13 mouse cellular contexts compared by ENCODE assay signal in the genomic region with DNA sequence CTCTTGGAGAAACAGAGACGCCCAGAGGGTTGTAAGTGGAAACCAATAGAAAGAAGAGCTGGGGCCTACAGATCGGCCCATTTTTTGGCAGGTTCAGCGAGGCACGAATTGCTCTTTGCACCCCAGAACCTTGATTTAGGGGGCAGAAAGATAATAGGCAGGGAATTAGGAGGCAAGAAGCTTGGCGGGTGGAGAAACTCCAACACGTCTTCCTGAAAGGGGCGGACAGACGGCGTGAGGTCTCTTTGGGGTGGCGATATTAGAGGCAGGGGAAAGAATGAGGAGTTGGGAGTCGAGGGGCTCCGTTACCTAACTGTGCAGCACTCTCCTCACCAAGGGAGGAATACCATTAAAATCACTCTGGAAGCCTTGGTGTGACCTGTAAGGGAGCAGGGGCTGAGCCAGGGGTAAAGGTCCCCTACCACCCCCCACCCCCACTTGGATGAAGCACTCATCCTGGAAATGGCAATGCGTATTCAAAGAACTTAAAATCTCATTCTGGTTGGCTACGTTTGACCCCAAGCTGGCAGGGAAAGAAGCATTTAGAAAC. TPM values are rescaled to one million over a fixed set of nuclear protein-coding genes. Genes with fewer than 3 reads are reported as not detected.
A peak's percentile ranks its signal among the peaks of the same experiment; 100 is the strongest.
DNase-seq lines count a peak whose midpoint lies in the region; ATAC-seq lines count a peak whose summit lies in the region.
"Had no signal": no experiment of that assay in that cellular context is flagged by ENCODE, and none has a peak within 500 bp of the region (broad histone marks: within the 10 kb centered on the region; RNA-seq: fewer than 3 reads in every experiment).

No protein-coding gene starts in this region.

- DNase-seq in liver, embryonic 11.5 days (ENCODE audit: low spot score), result peak; percentile 34
- no peak for DNase-seq in adrenal gland, adult 2 months
- DNase-seq in frontal cortex, postnatal 36 days (ENCODE audit: low spot score in 2 of 2), result no peak
- DNase-seq: cerebellum, postnatal 25 days; kidney, postnatal 14 days had no signal

- no peaks in the 10 kb centered on the region for H3K36me3 ChIP-seq in forebrain, embryonic 12.5 days (replicated peaks)
- no peaks in the 10 kb centered on the region for H3K36me3 ChIP-seq in forebrain, embryonic 16.5 days (ENCODE audit: control insufficient read depth, insufficient read depth)
- no peaks in the 10 kb centered on the region for H3K36me3 ChIP-seq in liver, embryonic 11.5 days (ENCODE audit: control insufficient read depth, insufficient read depth, low read length)
- H3K36me3 ChIP-seq in liver, embryonic 12.5 days, result no peaks in the 10 kb centered on the region
- H3K36me3 ChIP-seq in hindbrain, embryonic 12.5 days, result no peaks in the 10 kb centered on the region
- H3K36me3 ChIP-seq in midbrain, embryonic 15.5 days (replicated peaks), result no peaks in the 10 kb centered on the region

- no peak for ATAC-seq in forebrain, embryonic 12.5 days (ENCODE audit: low FRiP score)
- ATAC-seq in forebrain, embryonic 16.5 days, result no peak
- ATAC-seq in liver, embryonic 11.5 days (replicated peaks; ENCODE audit: low FRiP score), result no peak
- ATAC-seq in liver, embryonic 12.5 days, result no peak
- ATAC-seq in hindbrain, embryonic 12.5 days (ENCODE audit: low FRiP score), result no peak
- no peak for ATAC-seq in midbrain, embryonic 15.5 days (replicated peaks)

- peaks cover 53% of the 10 kb centered on the region for H3K4me1 ChIP-seq in forebrain, embryonic 12.5 days
- H3K4me1 ChIP-seq in forebrain, embryonic 16.5 days (replicated peaks; ENCODE audit: control insufficient read depth, insufficient read depth, low read length), result peaks cover 39% of the 10 kb centered on the region
- H3K4me1 ChIP-seq in liver, embryonic 11.5 days (replicated peaks; ENCODE audit: control insufficient read depth, insufficient read depth, low read length), result peaks cover 8% of the 10 kb centered on the region; the same call in 1 of the 2 replicates
- H3K4me1 ChIP-seq in liver, embryonic 12.5 days, result peaks cover 21% of the 10 kb centered on the region
- H3K4me1 ChIP-seq in hindbrain, embryonic 12.5 days, result peaks cover 38% of the 10 kb centered on the region
- H3K4me1 ChIP-seq in midbrain, embryonic 15.5 days, result peaks cover 51% of the 10 kb centered on the region

- H3K9me3 ChIP-seq in forebrain, embryonic 12.5 days, result no peaks in the 10 kb centered on the region
- H3K9me3 ChIP-seq in forebrain, embryonic 16.5 days (ENCODE audit: control insufficient read depth, low read length), result no peaks in the 10 kb centered on the region
- H3K9me3 ChIP-seq in liver, embryonic 11.5 days (ENCODE audit: control insufficient read depth, low read length), result no peaks in the 10 kb centered on the region
- no peaks in the 10 kb centered on the region for H3K9me3 ChIP-seq in liver, embryonic 12.5 days (replicated peaks)
- no peaks in the 10 kb centered on the region for H3K9me3 ChIP-seq in hindbrain, embryonic 12.5 days (replicated peaks)
- H3K9me3 ChIP-seq in midbrain, embryonic 15.5 days, result no peaks in the 10 kb centered on the region

- 0 out of 2 replicates have a peak overlapping the region, but pooled peaks have one; percentile 51 for H3K4me3 ChIP-seq in forebrain, embryonic 12.5 days (replicated peaks)
- no peak overlapping the region for H3K4me3 ChIP-seq in forebrain, embryonic 16.5 days (replicated peaks; ENCODE audit: low read length)
- H3K4me3 ChIP-seq in liver, embryonic 11.5 days (ENCODE audit: low read depth, low read length), result no peak overlapping the region; the same call in 1 of the 2 replicates
- H3K4me3 ChIP-seq in liver, embryonic 12.5 days, result no peak overlapping the region
- H3K4me3 ChIP-seq in hindbrain, embryonic 12.5 days, result peak overlapping the region; percentile 46; the same call in 1 of the 2 replicates
- no peak overlapping the region; the same call in 1 of the 2 replicates for H3K4me3 ChIP-seq in midbrain, embryonic 15.5 days

- H3K9ac ChIP-seq in forebrain, embryonic 12.5 days, result no peak overlapping the region
- no peak overlapping the region for H3K9ac ChIP-seq in forebrain, embryonic 16.5 days (replicated peaks; ENCODE audit: low read depth, low read length)
- H3K9ac ChIP-seq in liver, embryonic 11.5 days (ENCODE audit: low read depth, low read length), result no peak overlapping the region
- H3K9ac ChIP-seq in liver, embryonic 12.5 days, result no peak overlapping the region
- H3K9ac ChIP-seq in hindbrain, embryonic 12.5 days, result no peak overlapping the region
- H3K9ac ChIP-seq in midbrain, embryonic 15.5 days, result no peak overlapping the region

- 1% methylated on average over 14 of the region's 14 CpGs for WGBS in forebrain, embryonic 12.5 days
- 2% methylated on average over 14 of the region's 14 CpGs for WGBS in forebrain, embryonic 16.5 days
- WGBS in liver, embryonic 11.5 days, result 5% methylated on average over 14 of the region's 14 CpGs
- WGBS in liver, embryonic 12.5 days (ENCODE audit: insufficient replicate concordance), result 4% methylated on average over 14 of the region's 14 CpGs
- WGBS in hindbrain, embryonic 12.5 days, result 4% methylated on average over 14 of the region's 14 CpGs
- 2% methylated on average over 14 of the region's 14 CpGs for WGBS in midbrain, embryonic 15.5 days

- H3K4me2 ChIP-seq in forebrain, embryonic 12.5 days, result peak overlapping the region; percentile 88
- H3K4me2 ChIP-seq in forebrain, embryonic 16.5 days (ENCODE audit: low read length), result no peak overlapping the region
- peak overlapping the region; percentile 60; the same call in 1 of the 2 replicates for H3K4me2 ChIP-seq in liver, embryonic 11.5 days
- H3K4me2 ChIP-seq in liver, embryonic 12.5 days, result no peak overlapping the region
- H3K4me2 ChIP-seq in hindbrain, embryonic 12.5 days (replicated peaks), result peak overlapping the region; percentile 84; the same call in 1 of the 2 replicates
- H3K4me2 ChIP-seq in midbrain, embryonic 15.5 days, result 0 out of 2 replicates have a peak overlapping the region, but pooled peaks have one; percentile 93

- H3K27me3 ChIP-seq in forebrain, embryonic 12.5 days, result peaks cover 95% of the 10 kb centered on the region
- H3K27me3 ChIP-seq in forebrain, embryonic 16.5 days (replicated peaks; ENCODE audit: control insufficient read depth, insufficient read depth, low read length), result peaks cover 62% of the 10 kb centered on the region
- H3K27me3 ChIP-seq in liver, embryonic 11.5 days (replicated peaks; ENCODE audit: control insufficient read depth, insufficient read depth, low read length), result peaks cover 97% of the 10 kb centered on the region
- H3K27me3 ChIP-seq in liver, embryonic 12.5 days (replicated peaks), result peaks cover 97% of the 10 kb centered on the region
- peaks cover 96% of the 10 kb centered on the region for H3K27me3 ChIP-seq in hindbrain, embryonic 12.5 days
- peaks cover 72% of the 10 kb centered on the region for H3K27me3 ChIP-seq in midbrain, embryonic 15.5 days (replicated peaks)

- no peak overlapping the region for H3K27ac ChIP-seq in forebrain, embryonic 12.5 days
- no peak overlapping the region for H3K27ac ChIP-seq in forebrain, embryonic 16.5 days (ENCODE audit: low read length)
- H3K27ac ChIP-seq in liver, embryonic 11.5 days (ENCODE audit: low read depth, low read length), result no peak overlapping the region
- no peak overlapping the region for H3K27ac ChIP-seq in liver, embryonic 12.5 days
- no peak overlapping the region for H3K27ac ChIP-seq in hindbrain, embryonic 12.5 days
- H3K27ac ChIP-seq in midbrain, embryonic 15.5 days, result no peak overlapping the region

RNA-seq across cellular contexts. Expression of gene Foxb2, which starts 1.5 kb away (rescaled TPM):
- 0.66 and 0.74 TPM in 2 replicates for polyA plus RNA-seq in forebrain, embryonic 12.5 days (2016; fragmentation: Nextera tagmentation; extraction: Ambion mirVana)
- polyA plus RNA-seq in forebrain, embryonic 16.5 days (2015; fragmentation: Nextera tagmentation; extraction: Ambion mirVana), result 0.32 TPM in 1 of 2 replicates, not detected in the other
- polyA plus RNA-seq in liver, embryonic 11.5 days (2014; fragmentation: Nextera tagmentation; extraction: Ambion mirVana), result not detected in 2 replicates
- not detected in 2 replicates for polyA plus RNA-seq in liver, embryonic 12.5 days (2016; fragmentation: Nextera tagmentation; extraction: Ambion mirVana)
- 2.6 and 3.2 TPM in 2 replicates for polyA plus RNA-seq in hindbrain, embryonic 12.5 days (2016; fragmentation: Nextera tagmentation; extraction: Ambion mirVana)
- 0.52 and 0.84 TPM in 2 replicates for polyA plus RNA-seq in midbrain, embryonic 15.5 days (2015; fragmentation: Nextera tagmentation; extraction: Ambion mirVana)
- not detected for total RNA-seq in adrenal gland, adult 2 months (2021)
- polyA plus RNA-seq in adrenal gland, adult 2 months (2012; rRNA removed), result not detected in 2 replicates
- total RNA-seq: gastrocnemius, adult 8-10 months; left cerebral cortex, postnatal 14 days; megakaryocyte-erythroid progenitor cell, adult 5-6 weeks had no signal

Comparison
In these comparisons a context has a peak if more than half of its experiments do, and no peak if none do; other contexts are left out.
1. H3K4me2 ChIP-seq: peak in forebrain, embryonic 12.5 days (single experiment), liver, embryonic 11.5 days (single experiment), hindbrain, embryonic 12.5 days (single experiment) and midbrain, embryonic 15.5 days (single experiment); none in forebrain, embryonic 16.5 days (single experiment) and liver, embryonic 12.5 days (single experiment).
2. H3K4me3 ChIP-seq: peak in forebrain, embryonic 12.5 days (single experiment) and hindbrain, embryonic 12.5 days (single experiment); none in forebrain, embryonic 16.5 days (single experiment), liver, embryonic 11.5 days (single experiment), liver, embryonic 12.5 days (single experiment) and midbrain, embryonic 15.5 days (single experiment).